Mouse (Mus musculus) left cerebral cortex, adult 18-20 months (tissue): ENCODE results near the gene St8sia6. TPM values are rescaled to one million over a fixed set of nuclear protein-coding genes. Genes with fewer than 3 reads are reported as not detected.
"Not testable (repeated sequence)": the region's sequence is repeated elsewhere in the genome, so short reads cannot be mapped to it uniquely, and the experiment has no call there.

Experiments
- DNase-seq, 2 experiments: peaks; one replicate each; pipeline ENCODE4 v3.0.0; 2021 to 2022; ENCODE audit warnings: low spot score in 2 of 2, mixed read lengths in 1 of 2
- long read RNA-seq, 2 experiments: library from polyadenylated mRNA; stranded (forward); transcript quantifications; one replicate each; pipeline ENCODE4 v2.0.0; 2021
- total RNA-seq, 2 experiments: library from RNA; stranded (reverse); gene quantifications; 2 replicates each; pipeline ENCODE4 v1.2.3; 2021

St8sia6 gene
- total RNA-seq, result 1 to 10 TPM in 1 of 2 experiments, under 1 TPM in 1; 0.77 to 1.2 TPM
- long read RNA-seq, experiment 1, full-length matches to known transcripts, result 1 of 1 reads
- long read RNA-seq, experiment 1, partial matches to known transcripts, result 0 of 1 reads
- long read RNA-seq, experiment 1, other reads (novel, unspliced or antisense), result 0 of 1 reads
- long read RNA-seq, experiment 2, full-length matches to known transcripts, result 1 of 1 reads
- long read RNA-seq, experiment 2, partial matches to known transcripts, result 0 of 1 reads
- long read RNA-seq, experiment 2, other reads (novel, unspliced or antisense), result 0 of 1 reads

GRCm38 (mm10) chr2:13793969-13794363 is at the start of gene St8sia6:
St8sia6 (minus strand) TSS chr2:13794064.
- no peak for DNase-seq

GRCm38 (mm10) chr2:13836310-13836709 is 42.4 kb upstream of the St8sia6 start:
- no peak for DNase-seq

DNA sequence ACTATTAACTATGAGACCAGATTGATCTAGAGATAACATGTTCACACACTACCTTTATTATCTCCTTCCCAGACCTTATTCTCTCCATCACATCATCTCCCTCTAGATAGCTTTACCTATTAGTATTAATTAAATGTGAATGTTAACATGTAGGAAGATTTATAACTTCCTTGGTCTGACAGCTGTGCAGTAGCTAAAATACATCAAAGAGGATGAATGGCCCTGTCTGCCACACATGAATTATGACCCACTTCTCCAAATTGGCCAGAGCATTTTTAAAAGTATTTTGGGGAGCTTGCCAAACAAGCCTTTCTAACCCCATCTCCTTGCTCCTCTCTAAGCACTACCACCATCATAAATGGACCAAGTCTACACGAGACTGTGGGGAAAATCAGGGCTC is 41.1 kb upstream of the St8sia6 start:
- no peak for DNase-seq

GRCm38 (mm10) chr2:13816645-13817044 is 22.8 kb upstream of the St8sia6 start:
- no peak for DNase-seq

GRCm38 (mm10) chr2:13808593-13808992 is 14.7 kb upstream of the St8sia6 start:
- DNase-seq, result no peak

- no peak for DNase-seq
Observed at GRCm38 (mm10) chr2:13808008-13808407, 14.1 kb upstream of the St8sia6 start.

DNA sequence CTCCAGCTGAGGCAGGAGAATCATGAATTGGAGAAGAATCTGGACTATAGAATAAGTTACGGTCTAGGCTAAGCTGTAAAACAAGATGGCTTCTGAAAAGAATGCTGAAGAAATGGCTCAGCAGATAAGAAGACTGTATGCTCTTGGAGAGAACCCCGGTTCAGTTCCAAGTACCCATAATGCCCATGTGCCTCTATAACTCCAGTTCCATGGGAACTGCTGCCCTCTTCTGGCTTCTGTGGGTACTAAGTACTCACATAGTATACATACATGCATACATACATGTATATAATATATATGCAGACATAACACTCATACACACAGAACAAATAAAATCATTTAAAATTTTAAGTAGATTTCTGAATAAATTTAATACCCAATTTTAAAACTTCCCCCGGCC is 12.3 kb upstream of the St8sia6 start:
- DNase-seq, result no peak

DNA sequence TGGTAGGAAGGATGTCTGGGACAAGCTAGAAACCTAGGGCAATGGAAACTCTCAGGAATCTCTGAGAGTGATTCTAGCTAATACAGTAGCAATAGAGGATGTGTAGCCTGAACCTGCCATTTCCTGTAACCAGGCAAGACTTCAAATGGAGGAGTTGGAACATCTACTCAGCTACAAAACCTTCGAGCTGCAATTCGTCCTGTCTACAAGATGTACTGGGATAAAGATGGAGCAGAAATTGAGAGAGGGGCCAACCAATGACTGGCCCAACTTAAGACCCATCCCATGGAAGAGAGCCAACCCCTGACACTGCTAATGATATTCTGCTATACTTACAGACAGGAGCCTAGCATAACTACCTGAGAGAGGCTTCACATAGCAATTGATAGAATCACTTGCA is 6.8 kb upstream of the St8sia6 start:
- DNase-seq, result no peak

DNA sequence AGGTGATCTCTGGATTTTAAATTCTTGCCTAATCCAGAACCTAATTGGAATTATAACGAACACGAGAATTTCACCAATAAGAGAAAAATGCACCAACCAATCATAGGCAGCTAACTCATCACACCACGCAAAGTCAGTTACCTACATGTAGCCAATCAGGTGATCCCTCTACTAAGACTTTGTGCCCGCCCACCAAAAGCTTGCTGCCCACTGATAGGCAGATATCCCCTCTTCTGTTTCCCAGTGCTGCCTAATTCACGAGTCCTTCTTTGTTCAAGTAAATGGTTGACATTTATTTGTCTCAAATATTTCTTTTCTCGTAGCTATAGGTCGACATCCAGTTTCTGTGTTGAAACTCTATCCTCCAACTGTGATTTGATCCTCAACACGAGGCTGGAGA is 582 bp upstream of the St8sia6 start:
- no peak for DNase-seq

DNA sequence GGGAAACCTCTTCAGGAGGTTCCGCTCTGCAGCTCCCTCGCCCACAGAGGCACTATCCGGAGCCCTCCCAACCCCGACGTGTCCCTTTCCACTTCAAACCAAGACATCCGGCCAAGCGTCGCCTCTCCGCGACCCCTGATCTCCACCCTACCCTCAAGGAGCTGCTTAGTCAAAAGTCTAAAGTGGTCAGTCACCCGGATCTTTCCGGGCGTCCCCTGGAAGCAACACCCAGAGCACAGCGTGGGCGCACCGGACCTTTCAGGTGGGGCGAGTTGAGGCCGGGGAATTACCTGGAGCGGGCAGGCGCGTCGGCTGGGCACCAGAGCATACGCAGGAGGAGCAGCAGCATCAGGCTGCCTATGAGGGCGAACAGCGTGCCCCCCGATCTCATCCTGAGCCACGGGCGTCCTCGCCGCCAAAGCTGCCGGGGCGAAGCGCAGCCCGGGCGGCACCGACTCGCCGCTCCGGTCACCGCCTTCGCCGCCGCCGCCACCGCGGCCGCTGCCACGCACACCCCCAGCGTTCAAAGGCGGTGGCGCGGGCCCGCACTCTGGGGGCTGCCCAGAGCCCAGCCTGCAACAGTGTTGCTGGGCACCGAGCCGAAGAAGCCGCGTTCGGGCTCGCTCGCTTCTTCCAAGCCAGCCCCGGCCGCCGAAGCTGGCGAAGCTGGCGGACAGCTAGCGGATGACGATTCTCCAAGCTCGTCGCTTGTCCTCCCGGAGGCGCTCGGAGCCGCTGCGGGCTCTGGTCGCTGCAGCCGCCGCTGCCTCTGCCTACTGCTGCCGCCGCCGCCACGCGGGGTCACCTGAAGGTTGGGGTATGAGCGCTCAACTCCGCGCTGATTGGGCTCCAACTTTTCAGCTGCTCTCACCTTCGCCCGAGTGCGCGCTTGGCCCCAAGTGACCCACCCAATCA is 553 bp downstream of the St8sia6 start:
- DNase-seq, result peak; percentile 10 to 29

DNA sequence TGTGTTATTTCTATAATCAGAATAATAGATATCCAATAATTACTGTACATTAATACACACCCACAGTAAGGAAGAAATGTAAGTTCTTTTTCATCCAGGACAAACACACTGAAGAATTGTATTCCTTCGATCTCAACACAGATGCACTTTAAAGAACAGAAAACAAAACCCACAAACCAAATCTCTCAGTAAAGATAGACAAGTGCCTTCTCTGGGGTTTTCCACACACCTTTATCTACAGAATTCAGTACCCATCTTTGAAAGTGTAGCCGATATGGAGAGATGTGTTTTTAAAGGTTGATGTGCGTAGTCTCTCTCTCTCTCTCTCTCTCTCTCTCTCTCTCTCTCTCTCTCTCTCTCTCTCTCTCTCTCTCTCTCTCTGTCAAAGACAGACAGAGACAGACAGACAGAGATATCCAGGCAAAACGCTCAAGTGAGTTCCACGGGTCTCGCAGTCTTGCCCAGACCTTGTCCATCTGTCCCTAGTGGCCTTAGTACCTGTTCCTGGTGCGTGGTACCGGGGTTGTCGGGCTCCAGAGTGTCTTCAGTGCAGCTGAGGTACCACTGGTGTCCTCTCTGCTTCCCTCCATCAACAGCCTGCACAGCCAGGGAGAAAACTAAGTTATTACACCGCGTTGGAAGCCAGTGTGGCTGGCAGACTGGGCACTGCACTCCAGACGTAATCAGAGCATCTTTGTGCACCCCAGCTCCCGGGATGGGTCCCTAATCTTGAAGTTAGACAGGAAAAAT is 1.4 kb downstream of the St8sia6 start:
- no peak for DNase-seq

DNA sequence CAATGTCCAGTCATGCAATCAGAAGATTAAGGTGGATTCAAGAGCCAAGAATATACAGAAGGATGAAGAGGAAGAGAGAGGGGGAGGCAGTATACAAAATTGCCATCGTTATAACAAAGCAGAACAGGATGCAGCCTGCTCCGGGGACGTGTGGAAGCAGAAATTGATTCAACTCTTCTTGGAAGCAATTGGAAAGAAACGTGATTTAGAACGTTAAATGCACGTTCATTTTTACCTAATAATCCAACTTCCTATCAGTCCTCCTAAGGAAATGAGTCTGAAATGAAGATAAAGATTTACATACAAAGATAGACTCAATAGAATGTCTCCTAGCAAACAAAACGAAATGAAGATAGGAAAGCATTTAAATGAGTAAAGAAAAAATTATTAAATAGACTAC is 2.3 kb downstream of the St8sia6 start:
- DNase-seq, result no peak

GRCm38 (mm10) chr2:13789365-13789764 is 4.5 kb downstream of the St8sia6 start:
- DNase-seq, result no peak

- DNase-seq, result no peak
Observed at GRCm38 (mm10) chr2:13786577-13787168, 7.2 kb downstream of the St8sia6 start.

GRCm38 (mm10) chr2:13785992-13786391 is 7.9 kb downstream of the St8sia6 start:
- DNase-seq, result not testable (repeated sequence)

DNA sequence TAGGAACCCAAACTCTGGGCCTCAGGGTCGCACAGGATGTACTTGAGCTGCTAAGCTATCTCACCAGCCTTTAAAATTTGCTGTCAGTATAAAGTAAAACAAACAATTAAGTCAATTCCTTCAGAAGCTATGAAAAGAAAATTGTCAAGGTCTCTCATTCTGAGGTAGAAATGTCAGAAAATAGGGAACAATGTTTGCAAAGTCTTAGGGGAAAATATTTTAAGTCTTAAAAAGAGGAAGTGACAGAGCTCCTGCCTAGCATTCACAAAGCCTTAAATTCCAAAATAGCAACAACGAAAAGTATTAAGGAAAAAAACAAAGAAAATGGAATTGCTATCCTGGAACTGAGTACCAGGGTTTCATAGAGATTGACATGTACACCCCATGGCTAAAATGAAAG is 8.6 kb downstream of the St8sia6 start:
- no peak for DNase-seq

DNA sequence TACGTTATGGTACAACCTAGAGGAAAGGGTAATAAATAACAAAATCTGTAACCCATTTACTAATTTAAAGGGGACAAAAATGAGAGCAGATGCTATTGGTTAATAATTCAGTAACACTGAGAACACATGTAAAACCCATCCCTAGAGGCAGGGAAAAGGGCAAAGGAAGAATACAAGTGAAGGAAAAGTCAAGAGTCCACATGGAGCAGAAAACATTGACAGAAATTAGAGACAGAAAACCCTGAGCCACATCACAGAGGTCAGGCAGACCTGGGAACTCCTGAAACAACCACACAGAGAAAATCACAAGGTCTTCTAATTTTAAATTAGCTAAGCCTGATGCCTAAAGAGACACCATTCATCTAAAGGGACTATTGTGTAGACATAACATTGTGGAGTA is 9.4 kb downstream of the St8sia6 start:
- no peak for DNase-seq

DNA sequence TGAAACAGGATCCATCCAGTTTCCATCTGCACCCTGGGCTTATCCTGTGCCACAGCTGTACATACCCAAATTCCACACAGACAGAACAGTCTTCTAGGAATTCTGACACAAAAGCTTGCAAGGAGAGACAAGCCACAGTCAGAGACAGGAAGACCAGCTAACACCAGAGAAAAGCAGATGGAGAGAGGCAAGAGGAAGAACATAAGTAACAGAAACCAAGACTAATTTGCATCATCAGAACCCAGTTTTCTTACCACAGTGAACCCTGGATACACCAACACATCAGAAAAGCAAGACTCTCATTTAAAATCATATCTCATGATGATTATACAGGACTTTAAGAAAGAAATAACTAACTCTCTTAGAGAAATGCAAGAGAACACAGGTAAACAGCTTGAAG is 16.8 kb downstream of the St8sia6 start:
- DNase-seq, result no peak

- DNase-seq, result no peak
Observed at GRCm38 (mm10) chr2:13776453-13776852, 17.4 kb downstream of the St8sia6 start.

- DNase-seq, result no peak
Observed at GRCm38 (mm10) chr2:13775056-13775455, 18.8 kb downstream of the St8sia6 start.

DNA sequence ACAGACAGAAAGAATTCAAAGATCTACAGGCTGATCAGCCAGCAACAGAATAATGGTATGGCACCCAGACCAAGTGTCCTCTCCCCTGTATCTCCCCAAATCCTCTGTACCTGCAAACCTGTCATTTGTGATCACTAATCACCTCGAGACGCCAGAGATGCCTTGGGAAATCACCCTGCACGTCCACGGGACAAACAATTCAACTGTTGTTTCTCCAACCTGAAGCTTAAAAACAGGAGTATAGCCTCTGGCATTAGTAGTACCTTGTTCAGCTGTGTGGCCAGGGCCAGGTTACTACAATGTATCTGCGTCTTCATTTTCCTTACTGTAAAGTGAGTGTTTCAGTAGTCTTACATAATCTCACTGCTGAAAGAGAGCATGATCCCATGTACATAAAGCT is 25.3 kb downstream of the St8sia6 start:
- no peak for DNase-seq
